Mouse (Mus musculus): ENCODE results near the gene Kif16b. TPM values are rescaled to one million over a fixed set of nuclear protein-coding genes. Genes with fewer than 3 reads are reported as not detected.

Gene Kif16b
- total RNA-seq, 2 experiments from 2014 or later: 15.7 to 17.3 TPM

- intact Hi-C loops (cut with DNase I): no loop called here
- no peak for DNase-seq (ENCODE audit: extremely low spot score in 1 of 2, low spot score in 2 of 2)
- TF ChIP-seq CTCF (IDR thresholded peaks at IDR 0.05): no peak
- Histone ChIP-seq H3K27ac (no peak overlapping the region), H3K4me3 (no peak overlapping the region)
Observed at GRCm38 (mm10) chr2:142694019-142694935, 207.1 kb downstream of the Kif16b start.

GRCm38 (mm10) chr2:142693461-142693860, 207.9 kb downstream of the Kif16b start:
- H3K27ac ChIP-seq: no peak overlapping the region
- intact Hi-C loops (cut with DNase I): no loop called here
- no peak for DNase-seq (ENCODE audit: extremely low spot score in 1 of 2, low spot score in 2 of 2)
- H3K4me3 ChIP-seq: no peak overlapping the region
- no peak for TF ChIP-seq CTCF (IDR thresholded peaks at IDR 0.05)

- TF ChIP-seq CTCF (IDR thresholded peaks at IDR 0.05): no peak
- Histone ChIP-seq H3K27ac (no peak overlapping the region), H3K4me3 (no peak overlapping the region)
- intact Hi-C loops (cut with DNase I): no loop called here
- no peak for DNase-seq (ENCODE audit: extremely low spot score in 1 of 2, low spot score in 2 of 2)
Observed at GRCm38 (mm10) chr2:142689496-142689895, 211.8 kb downstream of the Kif16b start.

- intact Hi-C loops (cut with DNase I): no loop called here
- no peak overlapping the region for H3K27ac ChIP-seq
- no peak overlapping the region for H3K4me3 ChIP-seq
- DNase-seq (ENCODE audit: extremely low spot score in 1 of 2, low spot score in 2 of 2): no peak
- no peak for TF ChIP-seq CTCF (IDR thresholded peaks at IDR 0.05)
Observed at GRCm38 (mm10) chr2:142687936-142688514, 213.3 kb downstream of the Kif16b start.

GRCm38 (mm10) chr2:142682965-142683709, 218.2 kb downstream of the Kif16b start:
- no peak for DNase-seq (ENCODE audit: extremely low spot score in 1 of 2, low spot score in 2 of 2)
- TF ChIP-seq CTCF (IDR thresholded peaks at IDR 0.05): no peak
- no peak overlapping the region for H3K4me3 ChIP-seq
- intact Hi-C loops (cut with DNase I): no loop called here
- no peak overlapping the region for H3K27ac ChIP-seq

- no peak for TF ChIP-seq CTCF (IDR thresholded peaks at IDR 0.05)
- DNase-seq (ENCODE audit: extremely low spot score in 1 of 2, low spot score in 2 of 2): no peak
- intact Hi-C loops (cut with DNase I): no loop called here
Observed at GRCm38 (mm10) chr2:142668426-142668825, 232.9 kb downstream of the Kif16b start.

GRCm38 (mm10) chr2:142651591-142651990, 249.7 kb downstream of the Kif16b start:
- intact Hi-C loops (cut with DNase I): no loop called here
- no peak overlapping the region for H3K27ac ChIP-seq
- DNase-seq (ENCODE audit: extremely low spot score in 1 of 2, low spot score in 2 of 2): no peak
- H3K4me3 ChIP-seq: no peak overlapping the region
- no peak for TF ChIP-seq CTCF (IDR thresholded peaks at IDR 0.05)

More at GRCm38 (mm10) chr2:142668426-142668825, 232.9 kb downstream of the Kif16b start:
- Histone ChIP-seq H3K27ac (no peak overlapping the region), H3K4me3 (no peak overlapping the region)

GRCm38 (mm10) chr2:142648023-142648453, 253.3 kb downstream of the Kif16b start:
- TF ChIP-seq CTCF (IDR thresholded peaks at IDR 0.05): no peak
- intact Hi-C loops (cut with DNase I): loop anchor here (10.0 kb wide), 2 partner anchors 167 to 383 kb away; no protein-coding TSS in a partner anchor

GRCm38 (mm10) chr2:142646863-142647262, 254.5 kb downstream of the Kif16b start:
- intact Hi-C loops (cut with DNase I): loop anchor here (2.0 to 10.0 kb wide), 3 partner anchors 84 to 382 kb away; no protein-coding TSS in a partner anchor
- Histone ChIP-seq H3K4me3 (no peak overlapping the region), H3K27ac (peak overlapping the region; percentile 2; the same call in 1 of the 2 replicates)
- DNase-seq (ENCODE audit: extremely low spot score in 1 of 2, low spot score in 2 of 2): no peak
- TF ChIP-seq CTCF (IDR thresholded peaks at IDR 0.05): no peak

More at GRCm38 (mm10) chr2:142648023-142648453, 253.3 kb downstream of the Kif16b start:
- Histone ChIP-seq H3K4me3 (no peak overlapping the region), H3K27ac (peak overlapping the region; percentile 49)
- DNase-seq (ENCODE audit: extremely low spot score in 1 of 2, low spot score in 2 of 2): peak; percentile 25 to 43

GRCm38 (mm10) chr2:142641766-142642165, 259.6 kb downstream of the Kif16b start:
- no peak for DNase-seq (ENCODE audit: extremely low spot score in 1 of 2, low spot score in 2 of 2)
- no peak overlapping the region for H3K27ac ChIP-seq
- no peak for TF ChIP-seq CTCF (IDR thresholded peaks at IDR 0.05)
- no peak overlapping the region for H3K4me3 ChIP-seq
- intact Hi-C loops (cut with DNase I): loop anchor here (10.0 kb wide), 2 partner anchors 173 to 377 kb away; no protein-coding TSS in a partner anchor

- H3K4me3 ChIP-seq: no peak overlapping the region
- no peak for DNase-seq (ENCODE audit: extremely low spot score in 1 of 2, low spot score in 2 of 2)
- H3K27ac ChIP-seq: peak overlapping the region; percentile 20; the same call in 1 of the 2 replicates
- intact Hi-C loops (cut with DNase I): no loop called here
- no peak for TF ChIP-seq CTCF (IDR thresholded peaks at IDR 0.05)
Observed at GRCm38 (mm10) chr2:142635606-142636304, 265.6 kb downstream of the Kif16b start.

Data from left cerebral cortex, adult 2 months (tissue).